Mouse (Mus musculus) lung, adult 2 months (tissue): ENCODE data around the gene Kri1.

ENCODE experiments used
- CTCF ChIP-seq: fragments of 200-500 bp; IDR thresholded peaks from 2 replicates; pipeline ENCODE4 v1.5.1; 2011; ENCODE audit warnings: mild to moderate bottlenecking, low read length, control low read depth; ENCODE audit not compliant: insufficient read depth
- POLR2A ChIP-seq: fragments of 200-500 bp; IDR thresholded peaks from 2 replicates; pipeline ENCODE4 v1.6.1; 2011; ENCODE audit warnings: low read depth, mild to moderate bottlenecking, control low read depth, low read length, borderline replicate concordance; ENCODE audit errors: extremely low read depth

GRCm38 (mm10) chr9:21286753-21287152 is 1.0 kb downstream of the Kri1 start:
- TF ChIP-seq POLR2A (no peak), CTCF (no peak)
